Mouse (Mus musculus): ENCODE data around the gene Dusp5.
A peak's percentile ranks its signal among the peaks of the same experiment; 100 is the strongest.

- TF ChIP-seq EP300 (IDR thresholded peaks at IDR 0.05; ENCODE audit: low read depth) = no peak
- TF ChIP-seq CTCF (IDR thresholded peaks at IDR 0.05; ENCODE audit: low read depth) = peak; percentile 83
These were observed 49.8 kb downstream of the Dusp5 start for GRCm38 (mm10) chr19:53578597-53579252.
